Mouse (Mus musculus) urinary bladder, postnatal 36 days (tissue): ENCODE measurements at regions not wholly inside any gene's neighbourhood (a gene's known extent, or its start where the extent isn't known, plus 50 kb on each side); places are given as distances from the start of the nearest gene placed in this dataset.
"Not testable (repeated sequence)": the region's sequence is repeated elsewhere in the genome, so short reads cannot be mapped to it uniquely, and the experiment has no call there.

Experiments
- DNase-seq, 2 experiments: peaks; one replicate each; pipeline ENCODE4 v3.0.0; 2022; ENCODE audit warnings: low spot score in 2 of 2, mixed read lengths in 1 of 2

DNA sequence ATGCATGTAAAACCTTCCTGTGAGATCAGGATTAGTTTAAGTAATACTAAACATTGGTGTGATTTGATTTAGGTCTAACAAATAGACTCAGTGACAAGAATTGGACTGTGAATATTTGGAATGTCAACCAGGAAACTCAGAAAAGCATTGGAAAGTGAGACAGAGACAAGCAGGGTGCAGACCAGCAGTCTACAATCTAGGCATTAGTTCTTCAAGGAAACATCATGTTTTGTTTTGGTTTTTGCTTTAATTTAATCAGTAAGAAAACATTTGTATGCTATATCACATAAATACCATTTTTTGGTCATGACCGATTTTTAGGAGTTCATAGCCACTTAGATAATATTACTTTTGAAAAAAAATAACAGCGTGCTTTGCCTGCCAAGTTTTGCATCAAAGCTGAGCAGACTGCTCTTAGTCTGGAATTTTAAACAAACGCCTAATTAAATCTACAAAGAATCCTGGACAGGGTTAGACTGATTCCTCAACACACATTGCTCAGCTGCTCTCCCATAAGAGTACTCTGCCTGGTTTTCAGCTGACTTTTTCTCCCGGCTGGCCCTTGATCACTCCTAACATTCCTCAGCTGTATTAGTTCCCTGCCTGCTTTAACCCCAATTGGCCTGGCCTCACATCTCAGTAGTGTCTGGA is 396.5 kb upstream of the Kcnh7 start:
- DNase-seq = no peak

DNA sequence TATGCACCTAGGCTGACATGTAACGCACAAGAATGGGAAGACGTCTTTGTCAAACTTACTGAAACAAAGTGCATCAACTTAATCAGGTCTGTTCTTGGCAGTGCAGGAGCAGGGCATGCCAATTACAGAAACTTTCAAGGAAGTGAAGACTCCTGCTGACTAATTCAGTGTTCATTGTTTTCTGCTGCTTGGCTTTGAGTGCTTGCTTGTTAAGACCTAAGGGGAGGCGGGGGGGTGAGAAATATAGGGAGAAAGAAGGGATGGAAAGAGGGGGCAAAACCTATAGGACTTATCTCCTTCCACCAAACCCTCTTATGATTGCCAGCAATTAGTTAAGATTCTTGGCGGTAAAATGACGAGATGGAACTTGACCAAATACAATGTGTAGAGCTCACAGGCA is 391.1 kb upstream of the Kcnh7 start:
- DNase-seq = no peak

DNA sequence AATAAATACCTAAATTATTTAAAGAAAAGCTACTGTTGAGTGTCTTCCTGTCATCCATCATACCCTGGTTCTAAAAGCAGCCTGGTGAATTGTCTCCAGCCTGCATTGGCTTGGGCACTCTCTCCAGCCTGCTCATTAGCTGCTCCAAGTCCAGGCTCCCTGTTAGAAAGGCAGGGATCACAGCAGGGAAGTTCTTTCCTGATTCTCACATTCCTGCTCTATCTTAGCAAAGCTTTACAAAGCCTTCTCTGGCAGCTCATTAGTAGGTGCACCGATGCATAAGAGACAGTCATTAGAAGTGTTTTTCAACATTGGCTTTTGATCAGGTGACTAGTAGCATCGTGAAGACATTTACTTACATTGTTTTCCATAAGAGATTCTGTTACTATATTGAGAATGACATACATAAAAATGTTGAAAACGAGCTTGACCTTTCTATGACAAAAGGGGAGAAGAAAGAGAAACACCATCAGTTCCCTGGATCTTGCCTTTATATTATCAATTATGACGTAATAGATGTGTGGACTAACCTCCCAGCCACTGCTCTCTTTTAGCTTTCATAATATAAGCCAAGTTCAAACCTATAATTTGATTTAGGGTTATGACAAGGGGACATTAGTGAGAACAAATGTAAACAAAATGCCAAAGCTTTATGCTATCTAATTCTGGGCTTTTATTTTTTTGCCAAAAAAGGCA is 390.1 kb upstream of the Kcnh7 start:
- no peak for DNase-seq

DNA sequence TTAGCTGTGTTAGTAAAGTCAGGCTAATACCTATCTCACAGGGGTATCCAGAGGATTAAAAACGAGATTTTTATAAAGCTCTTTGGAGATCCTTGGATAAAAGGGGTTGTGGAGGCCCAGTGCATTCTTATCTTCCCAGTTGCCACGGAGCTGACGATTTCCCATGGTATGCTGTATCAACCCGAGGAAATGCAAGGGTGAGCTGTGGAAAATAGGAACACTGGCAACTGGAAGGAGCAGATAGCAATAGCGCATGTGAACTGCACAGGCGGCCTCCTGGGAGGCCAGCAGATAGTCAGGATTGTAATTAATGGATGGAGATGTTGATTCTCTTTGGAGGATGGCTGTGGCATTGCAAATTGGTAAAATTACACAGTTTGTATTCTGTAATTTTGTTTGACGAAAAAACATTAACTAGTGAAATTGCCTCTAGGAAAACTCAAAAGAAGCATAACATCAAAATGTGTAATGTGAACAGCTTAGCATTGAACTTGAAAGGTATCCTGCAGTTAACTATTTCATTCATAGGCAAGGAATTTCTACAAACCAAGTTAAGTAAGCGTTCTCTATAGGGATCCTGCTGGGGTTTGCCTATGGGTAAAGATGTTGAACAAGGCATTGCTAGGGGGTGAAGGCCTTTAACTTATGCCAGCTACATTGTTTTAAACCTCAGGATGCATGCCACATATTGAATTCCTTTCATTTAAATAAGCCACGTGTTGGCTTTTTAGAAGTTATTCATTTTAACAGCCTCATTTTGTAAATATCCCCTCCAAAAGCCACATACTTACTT is 389.1 kb upstream of the Kcnh7 start:
- no peak for DNase-seq

DNA sequence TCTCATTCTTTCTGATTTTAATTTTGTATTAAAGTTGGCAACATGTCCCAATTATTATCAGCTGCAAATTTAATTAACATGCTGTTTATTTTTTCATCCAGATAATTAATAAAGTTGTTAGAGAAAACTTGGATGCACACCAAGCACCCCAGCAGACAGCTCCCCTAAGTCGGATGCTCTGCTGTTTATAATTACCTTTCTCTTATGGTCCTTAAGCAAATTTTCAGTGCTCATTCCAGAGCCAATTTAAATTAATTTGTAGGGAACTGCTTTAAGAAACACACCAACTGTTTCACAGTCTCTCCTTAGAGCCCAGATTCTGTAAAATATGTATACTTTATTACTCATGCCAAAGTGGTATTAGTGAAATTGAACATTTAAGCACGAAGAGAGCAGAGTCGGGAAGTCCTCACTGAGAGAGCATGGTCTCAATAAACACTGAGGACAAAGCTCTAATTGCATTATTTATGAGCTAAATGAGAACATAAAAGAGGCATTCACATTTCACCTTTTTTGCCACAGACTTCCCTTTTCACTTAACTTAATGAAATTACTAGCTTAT is 372.9 kb upstream of the Kcnh7 start:
- no peak for DNase-seq

DNA sequence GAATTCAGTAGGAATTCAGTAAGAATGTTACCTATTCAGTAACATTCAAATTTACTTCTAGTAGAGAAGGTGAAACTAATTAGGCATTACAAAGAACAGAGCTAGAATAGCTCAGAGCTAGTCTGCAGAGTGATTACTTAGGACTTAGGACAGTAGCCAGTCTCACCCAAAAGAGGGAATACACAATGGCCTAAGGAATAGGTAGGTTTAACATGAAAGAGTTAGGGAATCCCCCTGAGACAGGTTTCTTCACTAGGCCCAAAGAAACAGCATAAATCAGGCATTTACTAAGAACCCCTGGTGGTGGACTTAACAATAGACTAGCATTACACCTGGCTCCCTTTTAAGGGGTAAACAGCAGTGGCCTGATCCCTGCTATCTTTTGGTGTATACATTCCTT is 357.7 kb upstream of the Kcnh7 start:
- not testable (repeated sequence) for DNase-seq

DNA sequence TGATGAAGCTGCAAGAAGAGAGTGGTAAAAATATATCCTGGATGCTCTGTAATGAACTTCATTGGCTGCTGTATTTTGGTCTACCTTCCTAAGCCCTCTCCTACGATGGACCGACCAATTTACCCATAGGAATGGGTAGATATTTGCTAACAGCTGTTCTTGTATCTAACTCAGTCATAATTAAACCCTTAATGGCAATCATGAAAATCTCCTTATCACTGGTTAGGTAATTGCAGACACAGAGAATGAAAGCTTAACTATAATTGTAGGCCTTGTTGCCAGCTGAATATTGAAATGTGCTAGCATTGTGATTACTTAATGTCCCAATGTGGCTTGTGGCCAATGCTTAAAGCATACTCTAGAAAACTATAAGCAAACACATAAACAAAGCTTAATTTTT is 334.4 kb upstream of the Kcnh7 start:
- DNase-seq = no peak

DNA sequence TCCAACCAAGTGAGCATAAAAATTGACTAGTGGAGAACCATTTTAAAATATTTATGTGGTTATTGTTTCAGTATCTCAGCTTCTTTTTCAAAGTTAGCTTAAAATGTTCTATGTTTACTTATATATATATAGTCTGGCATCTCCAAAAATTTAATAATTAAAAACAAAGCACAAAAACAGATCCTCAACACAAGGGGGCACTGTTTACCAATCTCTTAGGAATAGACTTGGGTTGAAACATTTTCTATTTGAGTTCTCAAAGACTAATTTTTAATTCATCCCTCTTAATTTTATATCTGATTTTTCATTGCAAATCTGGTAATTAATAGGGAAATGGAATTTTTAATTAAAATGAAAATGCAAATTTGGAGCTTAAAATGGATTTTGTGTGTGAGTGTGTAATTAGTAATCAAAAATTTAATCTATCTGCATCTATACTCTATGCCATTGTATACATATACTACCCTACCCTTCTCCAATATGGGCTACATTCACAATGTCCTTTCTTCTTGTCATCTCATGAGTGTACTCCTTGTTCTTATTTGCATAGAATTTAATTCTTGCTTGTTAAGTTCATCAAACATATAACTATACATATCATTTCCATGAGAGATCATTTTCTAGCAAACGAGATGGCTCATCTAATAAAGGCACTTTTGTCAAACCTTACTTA is 329.6 kb upstream of the Kcnh7 start:
- no peak for DNase-seq

DNA sequence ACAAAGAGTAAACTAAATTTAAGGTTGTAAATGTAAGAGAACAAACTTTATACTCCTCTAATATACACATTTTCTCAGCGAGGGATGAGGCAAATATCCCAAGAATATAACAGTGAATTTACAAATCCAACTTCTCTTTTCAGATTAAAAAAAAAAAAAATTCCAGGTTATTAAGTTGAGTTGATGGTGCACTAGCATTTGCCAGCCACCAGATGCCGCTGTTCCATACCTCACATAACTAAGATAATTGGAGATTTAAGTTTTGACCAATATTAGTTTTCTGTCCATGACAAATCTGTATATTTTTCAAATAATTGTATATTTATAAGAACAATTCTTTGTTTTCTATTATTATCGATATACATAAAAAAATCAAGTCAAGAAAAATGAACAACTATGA is 319.9 kb upstream of the Kcnh7 start:
- no peak for DNase-seq

DNA sequence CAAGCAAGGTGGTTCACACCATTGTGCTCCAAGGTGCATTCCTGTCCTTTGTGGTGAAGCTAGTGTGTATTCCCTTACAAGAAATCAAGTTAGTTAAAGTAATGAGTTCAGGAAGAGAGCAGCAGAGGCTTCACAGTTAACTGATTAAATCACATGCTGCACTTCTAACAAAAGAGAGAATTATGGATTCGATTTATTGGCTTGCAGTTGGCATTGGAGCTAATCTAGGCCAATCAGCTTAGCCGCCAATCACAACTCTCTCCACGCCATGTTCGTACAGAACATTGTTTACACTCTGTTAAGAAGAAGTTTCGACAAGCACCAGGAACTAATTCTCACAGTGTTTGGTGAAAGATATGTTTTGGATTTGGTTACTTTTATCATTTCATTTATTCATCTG is 292.3 kb upstream of the Kcnh7 start:
- no peak for DNase-seq

DNA sequence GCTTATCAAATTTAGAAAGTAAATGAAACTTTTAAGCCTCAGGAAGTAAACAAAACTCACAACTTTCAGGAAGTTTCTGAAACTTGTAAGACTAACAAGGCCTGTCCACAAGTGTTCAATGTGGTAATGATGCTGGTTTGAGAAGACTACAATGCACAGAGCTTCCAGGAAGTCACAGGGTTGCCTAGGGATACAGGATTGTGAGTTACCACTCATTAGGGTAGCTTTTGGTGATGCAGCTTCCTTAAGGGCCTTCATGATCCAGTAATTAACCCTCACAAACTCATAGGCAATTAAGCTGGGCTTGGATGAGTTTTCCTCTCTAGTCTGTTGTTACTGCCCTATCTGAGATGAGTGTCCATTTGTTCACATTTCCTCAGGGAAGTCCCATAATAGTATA is 291.2 kb upstream of the Kcnh7 start:
- DNase-seq = no peak

DNA sequence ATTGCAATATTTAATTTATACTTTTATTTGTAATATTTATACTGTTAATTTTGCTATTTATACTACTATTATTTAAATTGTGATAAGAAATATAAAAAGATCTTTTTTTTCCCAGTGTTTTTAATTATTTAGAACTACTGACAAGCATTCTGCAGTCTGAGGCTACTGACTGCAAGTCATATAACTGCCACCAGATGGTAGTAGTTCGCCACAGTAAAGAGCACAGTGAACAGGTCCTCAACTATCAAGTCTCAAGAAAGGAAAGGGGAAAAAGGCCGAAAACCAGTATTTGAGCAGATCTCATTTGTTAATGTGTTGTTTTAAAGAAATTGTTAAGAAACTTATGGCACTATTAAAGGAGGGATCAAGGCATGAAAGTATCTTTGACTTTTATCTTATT is 289.6 kb upstream of the Kcnh7 start:
- DNase-seq = peak in 1 of 2 experiments; percentile 5

DNA sequence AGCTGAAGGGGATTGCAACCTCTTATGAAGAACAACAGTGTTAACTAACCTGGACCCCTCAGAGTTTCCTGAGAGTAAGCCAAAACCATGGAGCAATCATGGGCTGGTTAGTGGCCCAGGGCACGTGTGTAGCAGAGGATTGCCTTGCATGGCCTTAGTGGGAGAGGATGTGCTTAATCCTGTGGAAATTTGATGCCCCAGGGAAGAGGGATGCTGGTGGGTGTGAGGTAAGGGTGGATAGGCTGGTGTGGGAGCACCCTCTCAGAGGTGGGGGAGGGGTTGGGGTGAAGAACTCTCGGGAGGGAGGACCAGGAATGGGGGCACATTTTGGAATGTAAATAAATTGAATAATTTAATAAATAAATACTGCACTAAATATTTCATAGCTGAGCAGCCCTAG is 288.2 kb upstream of the Kcnh7 start:
- DNase-seq = no peak

DNA sequence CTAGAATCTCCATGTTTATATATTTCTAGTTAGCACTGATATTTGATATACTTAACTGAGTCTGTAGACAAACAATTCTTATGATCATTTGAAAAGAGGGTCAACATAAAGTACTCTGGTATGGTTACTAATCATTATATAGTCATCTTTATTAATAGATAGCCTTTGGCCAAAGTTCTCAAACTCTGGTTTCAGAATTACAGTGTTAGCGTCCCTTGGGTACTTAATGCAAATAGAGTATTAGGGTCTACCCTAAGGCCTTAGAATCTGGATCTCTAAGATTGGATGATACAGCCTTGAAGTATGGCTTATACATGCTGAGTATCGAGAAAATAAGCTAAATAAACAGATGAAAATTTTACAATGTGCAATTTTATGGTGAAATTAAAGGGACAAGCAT is 275.0 kb upstream of the Kcnh7 start:
- DNase-seq = no peak

DNA sequence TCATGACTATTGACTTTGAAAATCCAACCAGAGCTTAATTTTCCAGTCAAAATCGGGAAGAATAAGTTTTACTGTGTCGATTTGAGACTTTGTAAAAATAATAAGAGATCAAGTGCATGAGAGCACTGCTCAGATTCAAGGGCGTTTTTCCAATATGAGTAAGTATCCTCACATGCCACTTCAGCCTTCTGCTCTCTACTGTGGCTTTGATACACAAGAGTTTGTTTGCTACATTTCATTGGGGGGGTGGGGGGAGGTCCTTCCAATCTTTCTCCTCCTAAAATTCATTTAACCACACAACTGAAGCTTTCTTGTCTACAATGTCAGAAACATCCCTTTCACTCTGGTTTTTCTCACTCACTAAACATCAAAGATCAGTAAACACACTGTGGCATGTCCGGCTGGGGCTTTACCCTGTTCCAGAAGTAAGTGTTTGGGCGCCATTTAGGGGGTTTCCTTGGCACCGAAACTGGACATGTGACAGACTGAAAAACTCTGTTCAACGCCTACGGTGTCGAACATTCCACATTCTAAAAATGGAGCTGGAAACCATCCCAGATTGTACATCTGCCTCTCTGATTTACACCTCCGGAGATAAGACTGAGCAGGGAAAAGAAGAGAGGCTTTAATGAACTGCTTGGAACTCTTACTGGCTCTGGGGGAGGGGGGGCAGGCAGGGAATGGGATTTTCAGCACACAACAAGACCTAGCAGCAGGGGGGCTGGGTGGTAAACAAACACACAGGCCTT is 270.4 kb upstream of the Kcnh7 start:
- peak in 1 of 2 experiments; percentile 3 for DNase-seq

DNA sequence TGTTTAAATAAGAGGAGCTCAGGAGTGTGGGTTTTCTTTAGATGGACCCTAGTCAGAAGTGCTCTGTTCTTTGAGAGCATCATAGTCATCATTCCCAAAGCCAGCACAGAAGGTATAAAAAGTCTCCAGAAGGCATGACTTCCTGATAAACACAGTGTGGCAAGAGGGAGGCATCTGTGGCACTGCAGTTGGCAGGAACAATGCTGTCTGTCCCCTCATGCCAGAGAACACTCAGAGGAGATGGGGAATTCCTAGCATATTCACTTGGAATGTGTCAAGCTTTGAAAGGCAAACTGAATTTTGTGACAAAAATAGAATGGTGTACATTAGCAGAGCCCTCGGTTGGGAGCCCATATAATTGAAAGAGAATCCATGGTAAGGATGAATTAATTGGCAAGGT is 268.8 kb upstream of the Kcnh7 start:
- DNase-seq = no peak

DNA sequence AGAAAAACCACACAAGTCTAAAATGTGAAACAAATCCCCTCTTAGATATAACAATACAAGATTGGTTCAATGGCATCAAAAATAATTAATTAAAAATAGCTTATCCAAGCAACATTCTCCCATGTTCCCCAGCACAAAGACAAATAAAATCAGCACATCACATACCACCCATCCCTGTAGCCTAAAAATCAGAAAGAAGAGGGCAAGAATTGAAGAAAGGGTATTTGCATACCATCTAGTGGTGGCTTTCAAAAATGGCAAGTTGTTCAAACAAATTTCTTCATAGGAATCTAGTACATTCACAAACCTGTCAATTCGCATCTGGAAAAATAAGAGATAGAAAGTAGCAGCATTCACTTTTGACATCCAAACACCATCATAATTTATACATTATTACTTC is 268.1 kb upstream of the Kcnh7 start:
- DNase-seq = no peak

DNA sequence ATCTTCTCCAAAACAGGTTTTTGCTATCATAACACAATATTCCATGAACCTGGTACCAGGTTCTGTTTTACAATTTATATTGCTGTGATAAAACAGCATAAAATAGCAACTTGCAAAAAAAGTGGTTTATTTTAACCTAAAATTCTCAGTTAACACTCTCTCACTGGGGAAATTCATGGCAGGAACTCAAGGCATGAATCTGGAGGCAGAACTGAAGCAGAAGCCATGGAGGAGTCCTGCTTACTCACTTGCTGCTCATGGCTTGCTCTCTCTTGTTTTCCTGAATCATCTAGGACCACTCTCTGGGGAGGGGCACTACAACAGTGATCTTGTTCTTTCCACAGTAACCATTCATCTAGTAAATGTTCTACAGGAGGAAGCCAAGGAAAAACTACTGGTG is 250.2 kb upstream of the Kcnh7 start:
- DNase-seq = no peak

DNA sequence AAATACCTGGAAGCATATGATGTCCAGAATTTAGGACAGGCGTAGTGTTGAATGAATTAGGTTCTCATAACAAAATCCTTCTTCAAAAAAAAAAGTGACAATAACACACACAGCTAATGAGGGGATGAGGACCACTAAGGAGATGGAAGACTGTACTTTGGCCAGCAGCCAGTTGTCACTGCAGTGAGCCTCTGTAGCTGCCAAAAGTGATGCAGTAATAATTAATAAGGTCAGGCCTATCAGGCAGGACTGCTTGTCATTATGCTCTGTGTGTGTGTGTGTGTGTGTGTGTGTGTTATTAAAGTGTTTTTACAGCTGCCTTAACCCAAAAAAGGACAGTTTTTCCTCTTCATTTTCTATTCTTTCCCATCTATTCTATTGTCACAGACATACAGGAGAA is 221.3 kb upstream of the Kcnh7 start:
- DNase-seq = no peak
